Mouse (Mus musculus): ENCODE measurements at regions not wholly inside any gene's neighbourhood (a gene's known extent, or its start where the extent isn't known, plus 50 kb on each side); places are given as distances from the start of the nearest gene placed in this dataset.

- no peak for TF ChIP-seq POLR2A (IDR thresholded peaks at IDR 0.05; ENCODE audit: extremely low read depth, insufficient read depth, low read length)
- TF ChIP-seq CTCF (IDR thresholded peaks at IDR 0.05; ENCODE audit: low read depth, low read length) = no peak
Observed at GRCm38 (mm10) chr3:48546669-48547068, 1210.5 kb downstream of the Pcdh18 start.

All from liver, adult 2 months (tissue).